Mouse (Mus musculus): ENCODE measurements around the gene Zdhhc14.

The Zdhhc14 gene

GRCm38 (mm10) chr17:5491801-5492745, at the start of gene Zdhhc14:
TSS of gene Zdhhc14 (plus strand) at chr17:5492557.
- peak; percentile 84 to 93 for DNase-seq (ENCODE audit: low spot score in 2 of 2)

DNA sequence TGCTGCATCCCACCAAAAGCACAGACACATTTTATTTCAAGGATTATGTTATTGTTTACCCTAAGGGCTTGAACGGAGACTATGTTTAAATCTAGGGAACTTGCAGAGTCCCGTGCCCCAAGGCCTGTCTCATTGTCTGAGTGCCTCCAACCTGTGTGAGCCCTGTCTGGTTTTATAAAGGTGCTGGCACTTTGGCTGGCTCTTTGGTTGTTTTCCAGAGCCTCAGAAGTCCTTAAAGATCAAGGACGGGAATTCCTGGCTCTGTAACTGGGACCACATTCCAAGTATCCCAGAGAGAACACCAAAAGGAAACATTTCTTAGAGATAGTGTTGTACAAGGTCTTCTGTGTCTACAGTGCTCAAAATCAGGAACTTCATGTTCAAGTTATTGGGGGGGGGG, 49.1 kb upstream of the Zdhhc14 start:
- DNase-seq (ENCODE audit: low spot score in 2 of 2) = no peak

- no peak for DNase-seq (ENCODE audit: low spot score in 2 of 2)
Observed at GRCm38 (mm10) chr17:5443751-5444150, 48.6 kb upstream of the Zdhhc14 start.

GRCm38 (mm10) chr17:5453657-5454056, 38.7 kb upstream of the Zdhhc14 start:
- no peak for DNase-seq (ENCODE audit: low spot score in 2 of 2)

- no peak for DNase-seq (ENCODE audit: low spot score in 2 of 2)
Observed at GRCm38 (mm10) chr17:5463912-5464311, 28.4 kb upstream of the Zdhhc14 start.

DNA sequence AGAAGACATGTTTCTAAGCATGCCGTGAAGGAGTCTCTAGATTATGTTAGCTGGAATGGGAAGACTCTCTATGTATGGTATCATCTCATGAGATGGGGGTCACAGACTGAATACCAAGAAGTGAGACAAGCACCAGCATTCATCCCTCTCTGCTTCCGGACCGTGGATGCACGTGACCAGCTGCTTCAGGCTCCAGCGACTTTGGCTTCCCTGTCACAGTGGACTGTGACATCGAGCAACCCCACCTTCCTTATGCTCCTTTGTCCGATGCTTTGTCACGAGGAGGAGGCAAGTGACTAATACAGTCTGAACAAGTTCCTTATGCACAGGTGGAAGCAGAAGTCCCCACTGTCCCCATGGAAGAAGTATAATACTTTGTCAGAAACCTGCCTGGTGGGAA, 25.6 kb upstream of the Zdhhc14 start:
- DNase-seq (ENCODE audit: low spot score in 2 of 2) = no peak

DNA sequence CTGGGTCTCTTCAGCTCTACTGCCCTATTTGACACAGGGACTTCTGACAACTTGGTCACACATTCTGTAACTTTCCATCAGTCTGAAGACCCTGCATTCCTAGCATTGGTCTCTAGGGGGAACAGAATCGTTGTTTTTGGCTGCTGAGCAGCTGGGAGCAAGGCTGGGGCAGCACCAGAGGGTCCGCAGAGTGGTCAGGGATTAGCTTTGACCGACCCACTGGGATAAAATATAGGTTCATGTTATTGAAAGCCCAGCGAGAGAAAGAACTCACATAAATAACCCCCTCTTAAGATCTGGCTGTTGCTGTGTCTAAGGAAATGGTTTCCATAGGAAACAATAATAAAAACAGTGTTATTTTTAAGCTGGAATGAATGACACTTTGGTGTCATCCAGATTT, 25.2 kb upstream of the Zdhhc14 start:
- no peak for DNase-seq (ENCODE audit: low spot score in 2 of 2)

DNA sequence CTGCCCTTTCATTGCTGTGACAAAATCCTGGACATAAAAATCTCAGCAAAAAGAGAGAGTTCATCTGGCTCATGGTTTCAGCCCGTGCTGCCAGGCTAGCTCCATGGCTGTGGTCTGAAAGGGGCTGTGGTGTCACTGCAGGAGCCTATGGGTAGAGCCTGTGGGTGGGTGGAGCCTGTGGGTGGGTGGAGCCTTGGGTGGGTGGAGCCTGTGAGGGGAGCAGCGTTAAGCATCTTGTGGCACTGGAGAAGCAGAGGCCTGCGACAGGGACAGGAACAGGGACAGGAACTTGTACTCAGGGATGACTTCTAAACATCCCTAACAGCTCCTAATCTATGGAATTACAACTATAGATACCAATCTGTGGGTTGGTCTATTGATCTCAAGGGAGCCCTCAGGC, 20.1 kb upstream of the Zdhhc14 start:
- no peak for DNase-seq (ENCODE audit: low spot score in 2 of 2)

DNA sequence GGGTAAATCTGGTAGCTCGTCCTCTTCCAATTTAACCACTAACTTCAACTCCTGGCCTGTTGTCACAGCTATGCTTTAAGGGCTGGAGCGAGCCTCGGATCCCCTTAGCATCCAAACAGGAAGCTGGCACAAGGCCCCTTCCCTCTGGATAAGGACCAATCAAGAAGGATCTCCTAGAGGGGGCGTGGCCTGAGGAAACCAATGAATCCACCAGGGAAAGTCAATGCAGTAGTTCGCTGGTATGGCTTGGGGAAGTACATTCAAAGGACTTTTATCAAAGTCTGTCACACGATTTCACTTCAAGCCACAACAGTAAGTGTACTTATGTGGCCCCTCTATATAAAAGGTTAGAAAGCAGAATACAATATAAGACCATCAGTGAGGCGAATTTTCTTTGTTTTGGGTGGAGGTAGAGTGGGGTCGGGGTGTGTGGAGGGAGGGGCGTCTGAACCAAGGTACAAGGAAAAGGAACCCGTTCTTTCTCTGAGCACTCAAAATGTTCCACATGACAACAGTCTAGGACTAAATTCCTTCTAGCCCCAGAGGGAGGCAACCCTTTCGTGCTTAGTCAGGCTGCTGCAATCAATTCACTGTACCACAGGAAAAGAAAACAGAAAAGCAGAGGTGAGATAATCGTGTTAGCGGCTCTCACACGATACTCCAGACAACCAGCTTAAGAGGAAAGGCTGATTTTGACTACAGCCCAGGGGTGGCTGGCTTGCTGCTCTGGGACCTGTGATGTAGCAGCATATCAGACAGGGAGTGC, 16.2 kb upstream of the Zdhhc14 start:
- DNase-seq (ENCODE audit: low spot score in 2 of 2) = no peak

DNA sequence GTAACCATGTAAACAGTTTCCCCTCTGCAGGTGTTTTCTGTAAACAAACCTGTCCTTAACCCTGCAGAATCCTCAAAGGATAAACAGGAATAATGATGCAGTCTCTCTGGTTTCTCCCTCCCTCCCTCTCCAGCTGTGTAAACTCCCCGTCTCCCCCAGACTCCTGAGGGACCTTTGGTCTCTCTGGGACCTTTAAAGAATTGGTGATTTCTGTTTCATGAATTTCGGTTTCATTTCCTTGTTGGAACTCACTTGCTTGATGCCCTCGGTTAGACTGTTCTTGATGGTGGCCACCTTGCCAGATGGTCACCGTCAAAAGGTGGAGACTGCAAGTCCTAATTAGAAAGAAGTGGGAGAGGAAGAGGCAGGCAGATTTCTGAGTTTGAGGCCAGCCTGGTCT, 8.9 kb upstream of the Zdhhc14 start:
- DNase-seq (ENCODE audit: low spot score in 2 of 2) = no peak

DNA sequence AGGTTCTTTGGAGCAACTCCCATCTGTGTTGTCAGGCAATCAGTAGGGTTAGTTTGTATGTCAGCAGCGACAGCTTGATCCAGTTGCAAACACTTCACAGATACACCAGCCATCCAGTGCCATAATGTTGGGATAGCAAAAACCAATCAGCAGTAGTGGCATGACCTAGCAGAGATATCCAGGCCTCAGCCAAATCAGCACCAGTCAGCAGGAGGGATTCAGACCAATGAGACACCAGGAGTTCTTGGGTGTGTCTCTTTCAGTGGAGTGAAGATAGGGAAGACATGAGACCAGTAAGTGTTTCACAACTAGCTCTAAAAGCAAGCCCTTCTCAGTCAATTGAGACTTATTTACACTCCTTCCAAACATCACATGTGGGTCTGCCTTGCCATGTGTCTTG, 7.7 kb upstream of the Zdhhc14 start:
- no peak for DNase-seq (ENCODE audit: low spot score in 2 of 2)

- no peak for DNase-seq (ENCODE audit: low spot score in 2 of 2)
Observed at GRCm38 (mm10) chr17:5488156-5488555, 4.2 kb upstream of the Zdhhc14 start.

GRCm38 (mm10) chr17:5490351-5490750, 2.0 kb upstream of the Zdhhc14 start:
- no peak for DNase-seq (ENCODE audit: low spot score in 2 of 2)

- peak; percentile 85 to 90 for DNase-seq (ENCODE audit: low spot score in 2 of 2)
Observed at GRCm38 (mm10) chr17:5491031-5491800, 1.1 kb upstream of the Zdhhc14 start.

- DNase-seq (ENCODE audit: low spot score in 2 of 2) = no peak
Observed at GRCm38 (mm10) chr17:5492746-5493160, 396 bp downstream of the Zdhhc14 start.

DNA sequence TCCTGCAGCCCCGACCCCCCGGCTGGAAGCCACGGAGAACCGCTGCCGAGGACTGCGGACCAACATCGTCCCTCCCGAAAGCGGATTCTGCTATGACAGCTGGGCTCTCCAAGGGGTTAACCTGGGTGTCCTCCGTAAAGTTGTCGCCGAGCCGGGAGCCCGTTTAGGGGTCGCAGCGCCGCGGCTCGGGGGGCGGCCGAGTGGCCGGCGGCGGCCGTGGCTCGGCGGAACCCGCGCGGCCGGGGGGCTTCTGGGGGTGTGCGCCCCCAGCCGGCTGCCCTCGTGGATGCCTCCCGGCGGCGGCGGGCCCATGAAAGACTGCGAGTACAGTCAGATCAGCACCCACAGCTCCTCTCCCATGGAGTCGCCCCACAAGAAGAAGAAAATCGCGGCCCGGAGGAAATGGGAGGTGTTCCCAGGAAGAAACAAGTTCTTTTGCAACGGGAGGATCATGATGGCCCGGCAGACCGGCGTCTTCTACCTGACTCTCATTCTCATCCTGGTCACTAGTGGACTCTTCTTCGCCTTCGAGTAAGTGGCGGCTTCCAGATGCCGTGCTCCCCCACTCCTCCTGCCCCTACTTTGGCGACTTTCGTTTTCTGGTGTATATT, 909 bp downstream of the Zdhhc14 start:
- DNase-seq (ENCODE audit: low spot score in 2 of 2) = peak; percentile 15 to 18

GRCm38 (mm10) chr17:5493809-5494208, 1.5 kb downstream of the Zdhhc14 start:
- peak; percentile 3 to 9 for DNase-seq (ENCODE audit: low spot score in 2 of 2)

DNA sequence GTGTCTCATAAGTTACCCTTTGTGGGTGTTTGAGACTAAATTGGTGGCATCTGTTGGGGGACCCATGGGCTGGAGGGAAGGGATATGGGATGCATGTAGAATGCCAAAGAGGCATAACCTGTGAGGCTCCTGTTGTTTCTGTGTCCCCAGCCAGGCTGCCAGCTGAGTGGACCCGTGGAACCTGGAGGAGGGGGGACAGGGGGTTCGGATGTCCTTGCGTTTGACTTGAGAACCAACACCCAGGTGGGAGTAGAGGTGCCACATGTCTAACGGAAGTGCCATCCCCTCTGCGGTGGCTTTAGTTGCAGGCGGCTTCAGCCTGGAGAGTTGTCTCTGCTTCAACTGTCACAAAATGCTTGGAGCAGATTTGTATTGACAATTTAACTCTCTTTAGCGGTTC, 2.5 kb downstream of the Zdhhc14 start:
- DNase-seq (ENCODE audit: low spot score in 2 of 2) = no peak

- DNase-seq (ENCODE audit: low spot score in 2 of 2) = no peak
Observed at GRCm38 (mm10) chr17:5497695-5498094, 5.3 kb downstream of the Zdhhc14 start.

DNA sequence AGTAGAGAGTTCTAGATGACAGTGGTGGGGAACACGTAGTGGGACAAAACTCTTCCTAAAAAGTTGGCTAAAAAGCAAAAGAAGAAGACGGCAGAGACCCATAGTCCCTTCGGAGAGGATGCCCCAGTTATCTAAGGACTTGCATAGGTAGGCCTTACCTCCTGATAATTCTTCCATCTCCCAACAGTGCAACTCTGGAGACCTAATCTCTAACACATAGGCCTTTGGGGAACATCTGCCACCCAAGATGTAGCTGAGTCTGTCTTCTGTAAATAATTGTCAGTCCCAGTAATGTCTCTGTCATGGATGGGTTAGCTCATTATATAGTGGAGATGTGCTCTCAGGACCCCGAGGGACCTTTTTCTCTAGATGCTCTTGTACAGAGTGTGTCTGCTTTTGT, 6.6 kb downstream of the Zdhhc14 start:
- DNase-seq (ENCODE audit: low spot score in 2 of 2) = no peak

GRCm38 (mm10) chr17:5503981-5504760, 11.8 kb downstream of the Zdhhc14 start:
- DNase-seq (ENCODE audit: low spot score in 2 of 2) = no peak

Data from urinary bladder, postnatal 36 days (tissue).